Mouse (Mus musculus): ENCODE measurements around the gene Gpr157. TPM values are rescaled to one million over a fixed set of nuclear protein-coding genes. Genes with fewer than 3 reads are reported as not detected.

Gene Gpr157
- total and polyA plus RNA-seq, 3 experiments = 0.19 to 0.88 TPM; not detected in 1

Other genes starting within 250 kb of the Gpr157 start
- gene Spsb1, start 132.3 kb upstream of the Gpr157 start, total RNA-seq (2012; rRNA removed) = 0.12 TPM in 1 of 2 replicates, not detected in the other
- gene Spsb1, start 132.3 kb upstream of the Gpr157 start, polyA plus RNA-seq (2012; ENCODE audit: insufficient read depth in 1 of 2, insufficient read length in 2 of 2, low read depth in 1 of 2, low replicate concordance in 2 of 2, missing spikeins in 1 of 2) = under 1 TPM in 1 of 2 experiments, not detected in 1; 0.25 TPM
- gene H6pd, start 78.3 kb upstream of the Gpr157 start, total RNA-seq (2012; rRNA removed) = 6.9 and 7.8 TPM in 2 replicates
- 10 to 100 TPM in 1 of 2 experiments, not detected in 1; 10.8 TPM for gene H6pd, start 78.3 kb upstream of the Gpr157 start, polyA plus RNA-seq (2012; ENCODE audit: insufficient read depth in 1 of 2, insufficient read length in 2 of 2, low read depth in 1 of 2, low replicate concordance in 2 of 2, missing spikeins in 1 of 2)
- 0.58 and 0.65 TPM in 2 replicates for gene Slc2a5, start 31.9 kb downstream of the Gpr157 start, total RNA-seq (2012; rRNA removed)
- gene Slc2a5, start 31.9 kb downstream of the Gpr157 start, polyA plus RNA-seq (2012; ENCODE audit: insufficient read depth in 1 of 2, insufficient read length in 2 of 2, low read depth in 1 of 2, low replicate concordance in 2 of 2, missing spikeins in 1 of 2) = 1 to 10 TPM in 1 of 2 experiments, not detected in 1; 4.9 TPM
- gene Slc2a7, start 61.6 kb downstream of the Gpr157 start, total RNA-seq (2012; rRNA removed) = not detected in 2 replicates
- under 1 TPM in 1 of 2 experiments, not detected in 1; 0.06 TPM for gene Slc2a7, start 61.6 kb downstream of the Gpr157 start, polyA plus RNA-seq (2012; ENCODE audit: insufficient read depth in 1 of 2, insufficient read length in 2 of 2, low read depth in 1 of 2, low replicate concordance in 2 of 2, missing spikeins in 1 of 2)
- gene Car6, start 114.0 kb downstream of the Gpr157 start, total RNA-seq (2012; rRNA removed) = not detected in 2 replicates
- gene Car6, start 114.0 kb downstream of the Gpr157 start, polyA plus RNA-seq (2012; ENCODE audit: insufficient read depth in 1 of 2, insufficient read length in 2 of 2, low read depth in 1 of 2, low replicate concordance in 2 of 2, missing spikeins in 1 of 2) = under 1 TPM in 1 of 2 experiments, not detected in 1; 0.19 TPM
- 254 and 516 TPM in 2 replicates for gene Eno1, start 149.4 kb downstream of the Gpr157 start, total RNA-seq (2012; rRNA removed)
- 1,000 to 10,000 TPM in 1 of 2 experiments, 100 to 1,000 TPM in 1; 737 to 5,492 TPM for gene Eno1, start 149.4 kb downstream of the Gpr157 start, polyA plus RNA-seq (2012; ENCODE audit: insufficient read depth in 1 of 2, insufficient read length in 2 of 2, low read depth in 1 of 2, low replicate concordance in 2 of 2, missing spikeins in 1 of 2)
- 4.1 and 5.8 TPM in 2 replicates for gene Rere, start 194.3 kb downstream of the Gpr157 start, total RNA-seq (2012; rRNA removed)
- 10 to 100 TPM in 1 of 2 experiments, not detected in 1; 31.8 TPM for gene Rere, start 194.3 kb downstream of the Gpr157 start, polyA plus RNA-seq (2012; ENCODE audit: insufficient read depth in 1 of 2, insufficient read length in 2 of 2, low read depth in 1 of 2, low replicate concordance in 2 of 2, missing spikeins in 1 of 2)

Data from MEL (cell line).